Mouse (Mus musculus) layer of hippocampus, adult 9-11 months (tissue): ENCODE data around the gene Mtmr3.
"Not testable (repeated sequence)": the region's sequence is repeated elsewhere in the genome, so short reads cannot be mapped to it uniquely, and the experiment has no call there.

Experiments
- DNase-seq: peaks from one replicate; pipeline ENCODE4 v3.0.0; 2022

The Mtmr3 gene

GRCm38 (mm10) chr11:4599916-4600315 lies 5.3 kb upstream of the Mtmr3 start:
- DNase-seq, result no peak

- DNase-seq, result no peak
Observed at GRCm38 (mm10) chr11:4598411-4598810, 3.7 kb upstream of the Mtmr3 start.

GRCm38 (mm10) chr11:4593849-4594607 lies 635 bp downstream of the Mtmr3 start:
- DNase-seq, result peak; percentile 26

GRCm38 (mm10) chr11:4593491-4593848 lies 1.2 kb downstream of the Mtmr3 start:
- DNase-seq, result no peak

GRCm38 (mm10) chr11:4591811-4592210 lies 2.9 kb downstream of the Mtmr3 start:
- no peak for DNase-seq

- no peak for DNase-seq
Observed at GRCm38 (mm10) chr11:4578682-4579081, 16.0 kb downstream of the Mtmr3 start.

- DNase-seq, result no peak
Observed at GRCm38 (mm10) chr11:4577079-4577478, 17.6 kb downstream of the Mtmr3 start.

GRCm38 (mm10) chr11:4576090-4576732 lies 18.5 kb downstream of the Mtmr3 start:
- not testable (repeated sequence) for DNase-seq

- peak; percentile 35 for DNase-seq
Observed at GRCm38 (mm10) chr11:4571491-4571901, 23.2 kb downstream of the Mtmr3 start.

GRCm38 (mm10) chr11:4566333-4566732 lies 28.3 kb downstream of the Mtmr3 start:
- no peak for DNase-seq

- DNase-seq, result no peak
Observed at GRCm38 (mm10) chr11:4565545-4565944, 29.1 kb downstream of the Mtmr3 start.

GRCm38 (mm10) chr11:4553274-4554063 lies 41.2 kb downstream of the Mtmr3 start:
- DNase-seq, result no peak

- DNase-seq, result no peak
Observed at GRCm38 (mm10) chr11:4547569-4547968, 47.1 kb downstream of the Mtmr3 start.

- no peak for DNase-seq
Observed at GRCm38 (mm10) chr11:4545976-4546375, 48.7 kb downstream of the Mtmr3 start.

GRCm38 (mm10) chr11:4545401-4545800 lies 49.3 kb downstream of the Mtmr3 start:
- DNase-seq, result no peak

GRCm38 (mm10) chr11:4544627-4544921 lies 50.1 kb downstream of the Mtmr3 start:
- not testable (repeated sequence) for DNase-seq

- DNase-seq, result no peak
Observed at GRCm38 (mm10) chr11:4543746-4544626, 50.7 kb downstream of the Mtmr3 start.

GRCm38 (mm10) chr11:4543040-4543551 lies 51.6 kb downstream of the Mtmr3 start:
- DNase-seq, result no peak

- no peak for DNase-seq
Observed at GRCm38 (mm10) chr11:4536645-4537044, 58.0 kb downstream of the Mtmr3 start.

- no peak for DNase-seq
Observed at GRCm38 (mm10) chr11:4527132-4527531, 67.5 kb downstream of the Mtmr3 start.

GRCm38 (mm10) chr11:4522142-4522664 lies 72.5 kb downstream of the Mtmr3 start:
- no peak for DNase-seq

GRCm38 (mm10) chr11:4518981-4519380 lies 75.7 kb downstream of the Mtmr3 start:
- DNase-seq, result no peak
